Mouse (Mus musculus) pancreas, adult 10 weeks (tissue): ENCODE measurements around the gene Minos1. TPM values are rescaled to one million over a fixed set of nuclear protein-coding genes. Genes with fewer than 3 reads are reported as not detected.

Experiments
- polyA plus RNA-seq: library from polyadenylated mRNA; stranded (reverse); fragments of 350-450 nt; fragmentation: Illumina TruSeq; extraction: RNeasy Lipid Tissue Mini Kit (QIAGEN cat#74804); gene quantifications from one replicate; pipeline ENCODE4 v1.2.3, GENCODE M21; 2015; ENCODE audit warnings: low read depth, low replicate concordance; ENCODE audit not compliant: insufficient read depth

Minos1 gene
- 36.8 TPM for polyA plus RNA-seq

GRCm38 (mm10) chr4:139130701-139131549 is at the start of gene Minos1:
Gene Minos1 (minus strand): TSS chr4:139131113.

GRCm38 (mm10) chr4:139092356-139093195 is 38.3 kb downstream of the Minos1 start, which contains the start of gene Nbl1:
Gene Nbl1 (minus strand): TSS chr4:139092993.

GRCm38 (mm10) chr4:139075041-139075711 is 55.7 kb downstream of the Minos1 start, which contains the start of gene Htr6:
Gene Htr6 (minus strand): TSS chr4:139075570.

Other genes with a start within 250 kb of the Minos1 start
- 7.3 TPM for gene Otud3, start 217.2 kb downstream of the Minos1 start, polyA plus RNA-seq
- 1.1 TPM for gene Rnf186, start 164.0 kb downstream of the Minos1 start, polyA plus RNA-seq
- gene Tmco4, start 158.2 kb downstream of the Minos1 start, polyA plus RNA-seq = 2.5 TPM
- gene Htr6, start 55.5 kb downstream of the Minos1 start, polyA plus RNA-seq = not detected
- gene Nbl1, start 38.1 kb downstream of the Minos1 start, polyA plus RNA-seq = 49.0 TPM
- gene Capzb, start 61.8 kb upstream of the Minos1 start, polyA plus RNA-seq = 34.9 TPM
- 3.1 TPM for gene Pqlc2, start 179.6 kb upstream of the Minos1 start, polyA plus RNA-seq
- 11.4 TPM for gene Akr7a5, start 179.6 kb upstream of the Minos1 start, polyA plus RNA-seq
- 12.8 TPM for gene Mrto4, start 221.5 kb upstream of the Minos1 start, polyA plus RNA-seq
- 3.4 TPM for gene Emc1, start 221.5 kb upstream of the Minos1 start, polyA plus RNA-seq
- gene Ubr4, start 221.5 kb upstream of the Minos1 start, polyA plus RNA-seq = 42.3 TPM